Mouse (Mus musculus): Measurements from ENCODE around the gene Sucla2. TPM values are rescaled to one million over a fixed set of nuclear protein-coding genes. Genes with fewer than 3 reads are reported as not detected.
"Not testable (repeated sequence)": the region's sequence is repeated elsewhere in the genome, so short reads cannot be mapped to it uniquely, and the experiment has no call there.

Sucla2 gene
- total RNA-seq, 2 experiments from 2014 or later = 153 to 160 TPM

- no peak for DNase-seq (ENCODE audit: extremely low spot score in 1 of 2, low spot score in 1 of 2)
Measured at GRCm38 (mm10) chr14:73508630-73509395, 16.3 kb upstream of the Sucla2 start.

- peak; percentile 98 for DNase-seq (ENCODE audit: extremely low spot score in 1 of 2, low spot score in 1 of 2)
Measured at GRCm38 (mm10) chr14:73509765-73510423, 15.2 kb upstream of the Sucla2 start, which contains the start of gene Med4. Gene Med4, plus strand, starts transcription at chr14:73510025.

GRCm38 (mm10) chr14:73524136-73524535 lies 983 bp upstream of the Sucla2 start:
- no peak for DNase-seq (ENCODE audit: extremely low spot score in 1 of 2, low spot score in 1 of 2)

GRCm38 (mm10) chr14:73528661-73529060 lies 3.5 kb downstream of the Sucla2 start:
- DNase-seq (ENCODE audit: extremely low spot score in 1 of 2, low spot score in 1 of 2) = not testable (repeated sequence)

GRCm38 (mm10) chr14:73533755-73534465 lies 8.8 kb downstream of the Sucla2 start:
- DNase-seq (ENCODE audit: extremely low spot score in 1 of 2, low spot score in 1 of 2) = no peak

GRCm38 (mm10) chr14:73535641-73536040 lies 10.5 kb downstream of the Sucla2 start:
- DNase-seq (ENCODE audit: extremely low spot score in 1 of 2, low spot score in 1 of 2) = no peak

- DNase-seq (ENCODE audit: extremely low spot score in 1 of 2, low spot score in 1 of 2) = no peak
Measured at GRCm38 (mm10) chr14:73543781-73544180, 18.7 kb downstream of the Sucla2 start.

- no peak for DNase-seq (ENCODE audit: extremely low spot score in 1 of 2, low spot score in 1 of 2)
Measured at GRCm38 (mm10) chr14:73547034-73547433, 21.9 kb downstream of the Sucla2 start.

- no peak for DNase-seq (ENCODE audit: extremely low spot score in 1 of 2, low spot score in 1 of 2)
Measured at GRCm38 (mm10) chr14:73548051-73548450, 22.9 kb downstream of the Sucla2 start, which contains the start of gene Nudt15. Gene Nudt15, minus strand, starts transcription at chr14:73548242.

GRCm38 (mm10) chr14:73550291-73550690 lies 25.2 kb downstream of the Sucla2 start:
- DNase-seq (ENCODE audit: extremely low spot score in 1 of 2, low spot score in 1 of 2) = no peak

GRCm38 (mm10) chr14:73550732-73551131 lies 25.6 kb downstream of the Sucla2 start:
- no peak for DNase-seq (ENCODE audit: extremely low spot score in 1 of 2, low spot score in 1 of 2)

GRCm38 (mm10) chr14:73551164-73551563 lies 26.0 kb downstream of the Sucla2 start:
- DNase-seq (ENCODE audit: extremely low spot score in 1 of 2, low spot score in 1 of 2) = no peak

- DNase-seq (ENCODE audit: extremely low spot score in 1 of 2, low spot score in 1 of 2) = peak; percentile 89 to 96
Measured at GRCm38 (mm10) chr14:73552341-73553121, 27.4 kb downstream of the Sucla2 start.

- peak in 1 of 2 experiments; percentile 11 for DNase-seq (ENCODE audit: extremely low spot score in 1 of 2, low spot score in 1 of 2)
Measured at GRCm38 (mm10) chr14:73553122-73553696, 28.1 kb downstream of the Sucla2 start.

- DNase-seq (ENCODE audit: extremely low spot score in 1 of 2, low spot score in 1 of 2) = not testable (repeated sequence)
Measured at GRCm38 (mm10) chr14:73569831-73570230, 44.7 kb downstream of the Sucla2 start.

GRCm38 (mm10) chr14:73571143-73571542 lies 46.0 kb downstream of the Sucla2 start:
- no peak for DNase-seq (ENCODE audit: extremely low spot score in 1 of 2, low spot score in 1 of 2)

- no peak for DNase-seq (ENCODE audit: extremely low spot score in 1 of 2, low spot score in 1 of 2)
Measured at GRCm38 (mm10) chr14:73574053-73574452, 48.9 kb downstream of the Sucla2 start.

GRCm38 (mm10) chr14:73576336-73576735 lies 51.2 kb downstream of the Sucla2 start:
- no peak for DNase-seq (ENCODE audit: extremely low spot score in 1 of 2, low spot score in 1 of 2)

GRCm38 (mm10) chr14:73588080-73588479 lies 63.0 kb downstream of the Sucla2 start:
- DNase-seq (ENCODE audit: extremely low spot score in 1 of 2, low spot score in 1 of 2) = no peak

- no peak for DNase-seq (ENCODE audit: extremely low spot score in 1 of 2, low spot score in 1 of 2)
Measured at GRCm38 (mm10) chr14:73592166-73592565, 67.0 kb downstream of the Sucla2 start.

All from layer of hippocampus, postnatal 25 days (tissue).